Mouse (Mus musculus) limb, embryonic 14.5 days (tissue): ENCODE measurements around the gene Unc119b. TPM values are rescaled to one million over a fixed set of nuclear protein-coding genes. Genes with fewer than 3 reads are reported as not detected.
"Not testable (repeated sequence)": the region's sequence is repeated elsewhere in the genome, so short reads cannot be mapped to it uniquely, and the experiment has no call there.

ENCODE experiments used
- ATAC-seq: fragments of 200-750 bp; cut with Nextera tagmentation; 2 replicates; pipeline ENCODE4 v1.8.0; 2017; ENCODE audit warnings: low read depth, moderate number of reproducible peaks, moderate TSS enrichment; ENCODE audit not compliant: low FRiP score
- DNase-seq: peaks from one replicate; pipeline ENCODE4 v3.0.0-alpha.2; 2015; ENCODE audit warnings: low spot score
- H3K27ac ChIP-seq: fragments of 300-500 bp; sonication (generic); replicated peaks from 2 replicates; pipeline ENCODE4 v1.5.1; 2014; ENCODE audit warnings: low read depth, mild to moderate bottlenecking, low read length, moderate library complexity, mixed read lengths
- H3K27me3 ChIP-seq: fragments of 300-500 bp; sonication (generic); 2 replicates; pipeline ENCODE4 v1.6.1; 2014; ENCODE audit warnings: low read length, mixed read lengths; ENCODE audit not compliant: control insufficient read depth, insufficient read depth
- H3K36me3 ChIP-seq: fragments of 300-500 bp; sonication (generic); 2 replicates; pipeline ENCODE4 v1.6.1; 2014; ENCODE audit warnings: mild to moderate bottlenecking, low read length, moderate library complexity, mixed read lengths; ENCODE audit not compliant: control insufficient read depth, insufficient read depth
- H3K4me1 ChIP-seq: fragments of 300-500 bp; sonication (generic); 2 replicates; pipeline ENCODE4 v1.6.1; 2014; ENCODE audit warnings: antibody characterized with exemption, low read length, mixed read lengths; ENCODE audit not compliant: control insufficient read depth, insufficient read depth
- H3K4me2 ChIP-seq: fragments of 300-500 bp; sonication (generic); replicated peaks from 2 replicates; pipeline ENCODE4 v1.6.1; 2014; ENCODE audit warnings: low read depth, mild to moderate bottlenecking, low read length, moderate library complexity; ENCODE audit not compliant: severe bottlenecking
- H3K4me3 ChIP-seq: fragments of 300-500 bp; sonication (generic); replicated peaks from 2 replicates; pipeline ENCODE4 v1.5.1; 2014; ENCODE audit warnings: low read length
- H3K9ac ChIP-seq: fragments of 300-500 bp; sonication (generic); 2 replicates; pipeline ENCODE4 v1.6.1; 2014; ENCODE audit warnings: mild to moderate bottlenecking, low read depth, low read length, moderate library complexity; ENCODE audit not compliant: severe bottlenecking
- H3K9me3 ChIP-seq: fragments of 300-500 bp; sonication (generic); 2 replicates; pipeline ENCODE4 v1.6.1; 2016; ENCODE audit warnings: low read length; ENCODE audit not compliant: control insufficient read depth
- POLR2A ChIP-seq: fragments of 200-500 bp; IDR thresholded peaks from 2 replicates; pipeline ENCODE4 v1.8.0; 2012; ENCODE audit warnings: inconsistent platforms, mild to moderate bottlenecking, moderate library complexity, borderline replicate concordance; ENCODE audit not compliant: insufficient read depth, insufficient read length; ENCODE audit errors: extremely low read depth
- WGBS: fragments of 180-500 bp; shearing (Covaris S2); extraction: QIAGEN DNeasy Blood & Tissue Kit; methylation state at CpG from one replicate; pipeline ENCODE4 v1.1.7; 2014; 5-methylcytosine and 5-hydroxymethylcytosine counted together
- polyA plus RNA-seq, 2 experiments: library from polyadenylated mRNA; depleted of rRNA in 1 of 2; stranded (reverse) in 1 of 2; unstranded in 1 of 2; fragments of >200 nt; fragmentation: Nextera tagmentation in 1 of 2; extraction: Ambion mirVana in 1 of 2; gene quantifications; 2 replicates each; pipeline versions ENCODE4 v1.2.1 to v1.2.3; 2012 to 2014

Unc119b gene
- polyA plus RNA-seq, 2 experiments = 38.4 to 44.3 TPM

DNA sequence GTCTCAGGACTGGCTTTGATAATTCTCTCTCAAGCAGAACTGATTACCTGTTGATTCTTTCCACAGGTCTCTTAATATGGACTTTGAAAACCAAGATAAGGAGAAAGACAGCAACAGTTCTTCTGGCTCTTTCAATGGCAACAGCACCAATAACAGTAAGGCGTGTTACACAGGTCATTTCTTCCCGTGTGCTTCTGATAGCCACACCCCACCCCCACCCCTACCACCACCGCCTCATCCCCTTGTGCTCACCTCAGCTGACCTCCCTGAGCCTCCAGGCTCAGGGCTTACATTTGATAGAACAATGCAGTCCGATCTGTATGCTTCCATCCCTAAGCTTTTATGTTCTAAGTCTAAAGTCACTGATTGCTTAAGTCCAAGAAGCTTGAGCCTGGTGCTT, 60.0 kb downstream of the Unc119b start:
- Histone ChIP-seq H3K27ac (no peak overlapping the region), H3K4me2 (no peak overlapping the region), H3K4me3 (no peak overlapping the region), H3K9me3 (no peaks in the 10 kb centered on the region), H3K4me1 (peaks cover 13% of the 10 kb centered on the region), H3K36me3 (peaks cover 18% of the 10 kb centered on the region), H3K9ac (no peak overlapping the region), H3K27me3 (no peaks in the 10 kb centered on the region)
- TF ChIP-seq POLR2A = no peak
- DNase-seq (no peak), ATAC-seq (no peak)
- 76% methylated on average over 4 of the region's 4 CpGs for WGBS

DNA sequence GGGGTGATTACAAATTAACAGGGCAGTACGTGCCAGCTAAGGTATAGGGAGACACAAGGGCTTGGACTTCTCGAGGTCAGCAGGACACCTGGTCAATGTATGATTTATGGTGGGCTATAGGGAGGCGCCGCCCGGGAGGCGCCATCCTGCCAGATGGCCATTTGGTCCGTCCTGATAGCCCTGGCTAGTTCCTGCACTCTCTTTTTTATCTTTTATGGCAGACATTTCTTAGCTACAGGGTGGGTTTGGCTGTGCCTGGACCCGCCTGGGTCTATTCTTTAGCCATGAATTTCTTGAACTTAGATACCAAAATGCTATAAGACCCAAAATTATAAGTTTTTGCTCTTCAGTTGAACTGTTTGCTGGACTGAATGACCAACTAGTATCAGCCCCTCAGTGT, 61.5 kb downstream of the Unc119b start:
- not testable (repeated sequence) for H3K27ac ChIP-seq, H3K9ac ChIP-seq, H3K4me2 ChIP-seq, H3K27me3 ChIP-seq, DNase-seq, H3K9me3 ChIP-seq, H3K4me3 ChIP-seq, ATAC-seq
- WGBS = 28% methylated on average over 8 of the region's 8 CpGs
- Histone ChIP-seq H3K36me3 (peaks cover 18% of the 10 kb centered on the region), H3K4me1 (peaks cover 13% of the 10 kb centered on the region)

Other genes with a start within 250 kb of the Unc119b start
- gene Oasl2, start 238.0 kb downstream of the Unc119b start, polyA plus RNA-seq (2012; rRNA removed) = 1.6 and 2.0 TPM in 2 replicates
- 1.7 and 1.9 TPM in 2 replicates for gene Oasl2, start 238.0 kb downstream of the Unc119b start, polyA plus RNA-seq (2014; fragmentation: Nextera tagmentation; extraction: Ambion mirVana)
- gene Oasl1, start 211.7 kb downstream of the Unc119b start, polyA plus RNA-seq (2012; rRNA removed) = 0.59 and 1.2 TPM in 2 replicates
- gene Oasl1, start 211.7 kb downstream of the Unc119b start, polyA plus RNA-seq (2014; fragmentation: Nextera tagmentation; extraction: Ambion mirVana) = 0.36 and 0.39 TPM in 2 replicates
- gene 2210016L21Rik, start 192.8 kb downstream of the Unc119b start, polyA plus RNA-seq (2012; rRNA removed) = 34.1 and 41.3 TPM in 2 replicates
- 54.7 and 72.7 TPM in 2 replicates for gene 2210016L21Rik, start 192.8 kb downstream of the Unc119b start, polyA plus RNA-seq (2014; fragmentation: Nextera tagmentation; extraction: Ambion mirVana)
- gene Hnf1a, start 163.9 kb downstream of the Unc119b start, polyA plus RNA-seq (2012; rRNA removed) = 0.03 and 0.08 TPM in 2 replicates
- gene Hnf1a, start 163.9 kb downstream of the Unc119b start, polyA plus RNA-seq (2014; fragmentation: Nextera tagmentation; extraction: Ambion mirVana) = 0.06 TPM in 1 of 2 replicates, not detected in the other
- 100 and 143 TPM in 2 replicates for gene Sppl3, start 123.8 kb downstream of the Unc119b start, polyA plus RNA-seq (2012; rRNA removed)
- gene Sppl3, start 123.8 kb downstream of the Unc119b start, polyA plus RNA-seq (2014; fragmentation: Nextera tagmentation; extraction: Ambion mirVana) = 42.7 and 74.3 TPM in 2 replicates
- not detected in 2 replicates for gene Gm10401, start 36.7 kb downstream of the Unc119b start, polyA plus RNA-seq (2012; rRNA removed)
- gene Gm10401, start 36.7 kb downstream of the Unc119b start, polyA plus RNA-seq (2014; fragmentation: Nextera tagmentation; extraction: Ambion mirVana) = 58.2 and 63.5 TPM in 2 replicates
- gene Acads, start 15.6 kb downstream of the Unc119b start, polyA plus RNA-seq (2012; rRNA removed) = 50.5 and 59.8 TPM in 2 replicates
- 27.6 and 30.9 TPM in 2 replicates for gene Acads, start 15.6 kb downstream of the Unc119b start, polyA plus RNA-seq (2014; fragmentation: Nextera tagmentation; extraction: Ambion mirVana)
- 182 and 215 TPM in 2 replicates for gene Mlec, start 23.2 kb upstream of the Unc119b start, polyA plus RNA-seq (2012; rRNA removed)
- 73.7 and 77.8 TPM in 2 replicates for gene Mlec, start 23.2 kb upstream of the Unc119b start, polyA plus RNA-seq (2014; fragmentation: Nextera tagmentation; extraction: Ambion mirVana)
- gene Cabp1, start 59.4 kb upstream of the Unc119b start, polyA plus RNA-seq (2012; rRNA removed) = 3.1 and 4.7 TPM in 2 replicates
- 1.2 and 1.5 TPM in 2 replicates for gene Cabp1, start 59.4 kb upstream of the Unc119b start, polyA plus RNA-seq (2014; fragmentation: Nextera tagmentation; extraction: Ambion mirVana)
- 51.6 and 61.7 TPM in 2 replicates for gene Pop5, start 100.9 kb upstream of the Unc119b start, polyA plus RNA-seq (2012; rRNA removed)
- 90.3 and 107 TPM in 2 replicates for gene Pop5, start 100.9 kb upstream of the Unc119b start, polyA plus RNA-seq (2014; fragmentation: Nextera tagmentation; extraction: Ambion mirVana)
- 163 and 180 TPM in 2 replicates for gene Rnf10, start 137.9 kb upstream of the Unc119b start, polyA plus RNA-seq (2012; rRNA removed)
- gene Rnf10, start 137.9 kb upstream of the Unc119b start, polyA plus RNA-seq (2014; fragmentation: Nextera tagmentation; extraction: Ambion mirVana) = 86.7 and 95.6 TPM in 2 replicates
- 11.5 and 13.7 TPM in 2 replicates for gene Coq5, start 144.7 kb upstream of the Unc119b start, polyA plus RNA-seq (2012; rRNA removed)
- 38.5 and 39.9 TPM in 2 replicates for gene Coq5, start 144.7 kb upstream of the Unc119b start, polyA plus RNA-seq (2014; fragmentation: Nextera tagmentation; extraction: Ambion mirVana)
- 503 and 1,052 TPM in 2 replicates for gene Dynll1, start 166.0 kb upstream of the Unc119b start, polyA plus RNA-seq (2012; rRNA removed)
- 1,814 and 1,833 TPM in 2 replicates for gene Dynll1, start 166.0 kb upstream of the Unc119b start, polyA plus RNA-seq (2014; fragmentation: Nextera tagmentation; extraction: Ambion mirVana)
- gene Srsf9, start 192.2 kb upstream of the Unc119b start, polyA plus RNA-seq (2012; rRNA removed) = 132 and 137 TPM in 2 replicates
- gene Srsf9, start 192.2 kb upstream of the Unc119b start, polyA plus RNA-seq (2014; fragmentation: Nextera tagmentation; extraction: Ambion mirVana) = 252 and 271 TPM in 2 replicates
- gene Gatc, start 206.2 kb upstream of the Unc119b start, polyA plus RNA-seq (2012; rRNA removed) = 23.7 TPM in 2 replicates
- gene Gatc, start 206.2 kb upstream of the Unc119b start, polyA plus RNA-seq (2014; fragmentation: Nextera tagmentation; extraction: Ambion mirVana) = 29.6 and 33.3 TPM in 2 replicates
- gene Triap1, start 206.2 kb upstream of the Unc119b start, polyA plus RNA-seq (2012; rRNA removed) = 27.6 and 28.7 TPM in 2 replicates
- 61.7 and 62.2 TPM in 2 replicates for gene Triap1, start 206.2 kb upstream of the Unc119b start, polyA plus RNA-seq (2014; fragmentation: Nextera tagmentation; extraction: Ambion mirVana)
- gene Cox6a1, start 214.0 kb upstream of the Unc119b start, polyA plus RNA-seq (2012; rRNA removed) = 902 and 1,086 TPM in 2 replicates
- gene Cox6a1, start 214.0 kb upstream of the Unc119b start, polyA plus RNA-seq (2014; fragmentation: Nextera tagmentation; extraction: Ambion mirVana) = 766 and 836 TPM in 2 replicates